Comparison of ENCODE assay signal across 19 mouse cellular contexts in the genomic region with DNA sequence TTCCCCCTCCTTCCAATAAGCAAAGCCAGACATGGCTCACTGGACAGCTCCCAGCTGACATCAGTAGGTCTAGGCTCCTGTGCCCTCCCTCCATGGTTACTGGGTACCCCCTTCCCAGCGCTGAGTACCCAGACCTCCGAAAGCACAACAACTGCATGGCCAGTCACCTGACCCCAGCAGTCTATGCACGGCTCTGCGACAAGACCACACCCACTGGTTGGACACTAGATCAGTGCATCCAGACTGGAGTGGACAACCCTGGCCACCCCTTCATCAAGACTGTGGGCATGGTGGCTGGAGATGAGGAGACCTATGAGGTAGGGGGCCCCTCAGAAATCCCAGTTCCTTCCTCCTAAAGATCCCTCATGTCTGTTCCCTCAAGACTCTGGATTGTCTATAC. TPM values are rescaled to one million over a fixed set of nuclear protein-coding genes. Genes with fewer than 3 reads are reported as not detected.
DNase-seq lines count a peak whose midpoint lies in the region; ATAC-seq and TF ChIP-seq lines count a peak whose summit lies in the region.
"Had no signal": no experiment of that assay in that cellular context is flagged by ENCODE, and none has a peak within 500 bp of the region (broad histone marks: within the 10 kb centered on the region; RNA-seq: fewer than 3 reads in every experiment).

No protein-coding gene starts in this region.

- 46% methylated on average over 4 of the region's 4 CpGs for WGBS in forebrain, postnatal 0 days
- 41% methylated on average over 4 of the region's 4 CpGs for WGBS in forebrain, embryonic 13.5 days
- WGBS in hindbrain, embryonic 15.5 days: 55% methylated on average over 4 of the region's 4 CpGs
- 51% methylated on average over 4 of the region's 4 CpGs for WGBS in neural tube, embryonic 14.5 days

- H3K27me3 ChIP-seq in forebrain, postnatal 0 days (ENCODE audit: insufficient read depth, low read length): 0 out of 2 replicates have a peak, but pooled peaks cover 13% of the 10 kb centered on the region
- H3K27me3 ChIP-seq in forebrain, embryonic 13.5 days: peaks cover 39% of the 10 kb centered on the region
- no peaks in the 10 kb centered on the region for H3K27me3 ChIP-seq in hindbrain, embryonic 15.5 days
- H3K27me3 ChIP-seq in neural tube, embryonic 14.5 days (ENCODE audit: control insufficient read depth, insufficient read depth, low read length): peaks cover 6% of the 10 kb centered on the region

- H3K4me2 ChIP-seq in forebrain, postnatal 0 days (ENCODE audit: low read depth): peak overlapping the region; percentile 68
- H3K4me2 ChIP-seq in forebrain, embryonic 13.5 days: no peak overlapping the region
- peak overlapping the region; percentile 61 for H3K4me2 ChIP-seq in hindbrain, embryonic 15.5 days
- H3K4me2 ChIP-seq in neural tube, embryonic 14.5 days (ENCODE audit: low read depth, low read length): peak overlapping the region; percentile 54

- H3K4me1 ChIP-seq in forebrain, postnatal 0 days (ENCODE audit: insufficient read depth): no peaks in the 10 kb centered on the region
- peaks cover 9% of the 10 kb centered on the region for H3K4me1 ChIP-seq in forebrain, embryonic 13.5 days
- H3K4me1 ChIP-seq in hindbrain, embryonic 15.5 days (replicated peaks): peaks cover 20% of the 10 kb centered on the region
- H3K4me1 ChIP-seq in neural tube, embryonic 14.5 days (ENCODE audit: control insufficient read depth, insufficient read depth, low read length): 0 out of 2 replicates have a peak, but pooled peaks cover 6% of the 10 kb centered on the region

- H3K9ac ChIP-seq in forebrain, postnatal 0 days: no peak overlapping the region
- H3K9ac ChIP-seq in forebrain, embryonic 13.5 days: no peak overlapping the region
- H3K9ac ChIP-seq in hindbrain, embryonic 15.5 days: no peak overlapping the region
- H3K9ac ChIP-seq in neural tube, embryonic 14.5 days (replicated peaks; ENCODE audit: low read depth, low read length): no peak overlapping the region
- H3K9ac ChIP-seq: lung, embryonic 14.5 days; stomach, embryonic 15.5 days had no signal

- no peaks in the 10 kb centered on the region for H3K9me3 ChIP-seq in forebrain, postnatal 0 days (ENCODE audit: low read length)
- H3K9me3 ChIP-seq in forebrain, embryonic 13.5 days (replicated peaks): no peaks in the 10 kb centered on the region
- no peaks in the 10 kb centered on the region for H3K9me3 ChIP-seq in hindbrain, embryonic 15.5 days
- H3K9me3 ChIP-seq in neural tube, embryonic 14.5 days (ENCODE audit: control insufficient read depth, low read length): no peaks in the 10 kb centered on the region
- H3K9me3 ChIP-seq: heart, embryonic 10.5 days; stomach, embryonic 15.5 days had no signal

- no peak overlapping the region for H3K27ac ChIP-seq in forebrain, postnatal 0 days (ENCODE audit: low read depth, low read length)
- H3K27ac ChIP-seq in forebrain, embryonic 13.5 days: no peak overlapping the region
- H3K27ac ChIP-seq in hindbrain, embryonic 15.5 days (replicated peaks): no peak overlapping the region
- no peak overlapping the region for H3K27ac ChIP-seq in neural tube, embryonic 14.5 days (ENCODE audit: low read depth, low read length)
- H3K27ac ChIP-seq: heart, embryonic 10.5 days; kidney, postnatal 0 days; stomach, embryonic 15.5 days had no signal

- ATAC-seq in forebrain, postnatal 0 days: no peak
- ATAC-seq in forebrain, embryonic 13.5 days: no peak
- ATAC-seq in hindbrain, embryonic 15.5 days (ENCODE audit: low FRiP score, low read depth): no peak
- ATAC-seq in neural tube, embryonic 14.5 days (ENCODE audit: low read depth): no peak
- ATAC-seq: activated CD4-positive, CD25-positive, alpha-beta regulatory T cell, adult 4 months had no signal

- DNase-seq in forebrain, postnatal 0 days: no peak
- peak; percentile 56 for DNase-seq in cerebellum, adult 9-10 months
- DNase-seq in gastrocnemius, postnatal 10 days: no peak
- DNase-seq in adrenal gland, adult 2 months: no peak
- DNase-seq in layer of hippocampus, adult 8-10 months (ENCODE audit: low spot score in 2 of 2): no peak
- DNase-seq: heart, postnatal 4 days; liver; lung, embryonic 14.5 days; right cerebral cortex, postnatal 25 days; thymus, postnatal 36 days had no signal

- TF ChIP-seq CTCF in forebrain, postnatal 0 days (IDR thresholded peaks at IDR 0.05; ENCODE audit: low read depth): no peak

- peak overlapping the region; percentile 55 for H3K4me3 ChIP-seq in forebrain, postnatal 0 days (ENCODE audit: low read depth, low read length)
- H3K4me3 ChIP-seq in forebrain, embryonic 13.5 days: no peak overlapping the region
- peak overlapping the region; percentile 47 for H3K4me3 ChIP-seq in hindbrain, embryonic 15.5 days
- H3K4me3 ChIP-seq in neural tube, embryonic 14.5 days (ENCODE audit: low read depth, low read length): peak overlapping the region; percentile 43; the same call in 1 of the 2 replicates

- no peaks in the 10 kb centered on the region for H3K36me3 ChIP-seq in forebrain, postnatal 0 days (ENCODE audit: insufficient read depth)
- no peaks in the 10 kb centered on the region for H3K36me3 ChIP-seq in forebrain, embryonic 13.5 days (ENCODE audit: poor library complexity, severe bottlenecking)
- H3K36me3 ChIP-seq in hindbrain, embryonic 15.5 days: peaks cover 7% of the 10 kb centered on the region; the same call in 1 of the 2 replicates
- no peaks in the 10 kb centered on the region for H3K36me3 ChIP-seq in neural tube, embryonic 14.5 days (ENCODE audit: control insufficient read depth, insufficient read depth, low read length)
- H3K36me3 ChIP-seq: heart, embryonic 10.5 days; stomach, embryonic 15.5 days had no signal

RNA-seq across cellular contexts. Expression of a gene that starts 1.9 kb away (rescaled TPM):
- 73.2 and 77.4 TPM in 2 replicates for total RNA-seq in forebrain, postnatal 0 days (2014; rRNA removed)
- polyA plus RNA-seq in forebrain, postnatal 0 days (2015; fragmentation: Nextera tagmentation; extraction: Ambion mirVana): 69.3 and 80.6 TPM in 2 replicates
- 11.3 and 11.9 TPM in 2 replicates for polyA plus RNA-seq in forebrain, embryonic 13.5 days (2015; fragmentation: Nextera tagmentation; extraction: Ambion mirVana)
- 99.5 and 107 TPM in 2 replicates for polyA plus RNA-seq in hindbrain, embryonic 15.5 days (2015; fragmentation: Nextera tagmentation; extraction: Ambion mirVana)
- 83.5 and 108 TPM in 2 replicates for polyA plus RNA-seq in neural tube, embryonic 14.5 days (2014; fragmentation: Nextera tagmentation; extraction: Ambion mirVana)
- under 1 TPM; 0.47 to 0.72 TPM for total RNA-seq in gastrocnemius, postnatal 10 days (2021)
- total RNA-seq in adrenal gland, adult 2 months (2021): 10 to 100 TPM in 1 of 2 experiments, 1 to 10 TPM in 1; 6.9 to 14.2 TPM
- 9.2 and 11.5 TPM in 2 replicates for polyA plus RNA-seq in adrenal gland, adult 2 months (2012; rRNA removed)
- total RNA-seq in layer of hippocampus, adult 8-10 months (2022): 100 to 1,000 TPM; 386 to 462 (median 428) TPM
- total RNA-seq: megakaryocyte progenitor cell, adult 5-6 weeks had no signal

RNA-seq across cellular contexts. Expression of a gene that starts 4.3 kb away (rescaled TPM):
- 11.1 and 12.4 TPM in 2 replicates for total RNA-seq in forebrain, postnatal 0 days (2014; rRNA removed)
- polyA plus RNA-seq in forebrain, postnatal 0 days (2015; fragmentation: Nextera tagmentation; extraction: Ambion mirVana): 10.9 and 13.6 TPM in 2 replicates
- polyA plus RNA-seq in forebrain, embryonic 13.5 days (2015; fragmentation: Nextera tagmentation; extraction: Ambion mirVana): 14.0 and 15.5 TPM in 2 replicates
- 19.8 and 21.3 TPM in 2 replicates for polyA plus RNA-seq in hindbrain, embryonic 15.5 days (2015; fragmentation: Nextera tagmentation; extraction: Ambion mirVana)
- polyA plus RNA-seq in neural tube, embryonic 14.5 days (2014; fragmentation: Nextera tagmentation; extraction: Ambion mirVana): 20.3 and 23.5 TPM in 2 replicates
- total RNA-seq in gastrocnemius, postnatal 10 days (2021): 10 to 100 TPM; 24.4 to 24.8 TPM
- 10 to 100 TPM; 51.4 to 56.9 TPM for total RNA-seq in adrenal gland, adult 2 months (2021)
- polyA plus RNA-seq in adrenal gland, adult 2 months (2012; rRNA removed): 36.7 and 41.0 TPM in 2 replicates
- 100 to 1,000 TPM; 100 to 132 (median 118) TPM for total RNA-seq in layer of hippocampus, adult 8-10 months (2022)

RNA-seq across cellular contexts. Expression of a gene that starts 27.5 kb away (rescaled TPM):
- not detected in 2 replicates for total RNA-seq in forebrain, postnatal 0 days (2014; rRNA removed)
- polyA plus RNA-seq in forebrain, postnatal 0 days (2015; fragmentation: Nextera tagmentation; extraction: Ambion mirVana): not detected in 2 replicates
- polyA plus RNA-seq in forebrain, embryonic 13.5 days (2015; fragmentation: Nextera tagmentation; extraction: Ambion mirVana): not detected in 2 replicates
- 0.04 and 0.17 TPM in 2 replicates for polyA plus RNA-seq in hindbrain, embryonic 15.5 days (2015; fragmentation: Nextera tagmentation; extraction: Ambion mirVana)
- not detected in 2 replicates for polyA plus RNA-seq in neural tube, embryonic 14.5 days (2014; fragmentation: Nextera tagmentation; extraction: Ambion mirVana)
- not detected for total RNA-seq in gastrocnemius, postnatal 10 days (2021)
- total RNA-seq in adrenal gland, adult 2 months (2021): under 1 TPM in 1 of 2 experiments, not detected in 1; 0.31 TPM
- 0.07 and 0.16 TPM in 2 replicates for polyA plus RNA-seq in adrenal gland, adult 2 months (2012; rRNA removed)
- total RNA-seq in layer of hippocampus, adult 8-10 months (2022): 1 to 10 TPM in 1 of 4 experiments, under 1 TPM in 3; 0.56 to 1.0 (median 0.75) TPM
- total RNA-seq: gastrocnemius, adult 8-10 months; heart, postnatal 4 days; megakaryocyte progenitor cell, adult 5-6 weeks had no signal
- polyA plus RNA-seq: heart, embryonic 10.5 days; kidney, postnatal 0 days; stomach, embryonic 15.5 days had no signal

RNA-seq across cellular contexts. Expression of a gene that starts 54.1 kb away (rescaled TPM):
- total RNA-seq in forebrain, postnatal 0 days (2014; rRNA removed): 63.4 and 69.9 TPM in 2 replicates
- polyA plus RNA-seq in forebrain, postnatal 0 days (2015; fragmentation: Nextera tagmentation; extraction: Ambion mirVana): 215 and 267 TPM in 2 replicates
- polyA plus RNA-seq in forebrain, embryonic 13.5 days (2015; fragmentation: Nextera tagmentation; extraction: Ambion mirVana): 320 and 349 TPM in 2 replicates
- 377 and 390 TPM in 2 replicates for polyA plus RNA-seq in hindbrain, embryonic 15.5 days (2015; fragmentation: Nextera tagmentation; extraction: Ambion mirVana)
- 219 and 309 TPM in 2 replicates for polyA plus RNA-seq in neural tube, embryonic 14.5 days (2014; fragmentation: Nextera tagmentation; extraction: Ambion mirVana)
- 100 to 1,000 TPM; 106 to 133 TPM for total RNA-seq in gastrocnemius, postnatal 10 days (2021)
- 100 to 1,000 TPM; 385 to 421 TPM for total RNA-seq in adrenal gland, adult 2 months (2021)
- 1,644 and 2,044 TPM in 2 replicates for polyA plus RNA-seq in adrenal gland, adult 2 months (2012; rRNA removed)
- total RNA-seq in layer of hippocampus, adult 8-10 months (2022): 100 to 1,000 TPM; 168 to 236 (median 196) TPM

RNA-seq across cellular contexts. Expression of a gene that starts 54.1 kb away (rescaled TPM):
- 4.9 and 7.2 TPM in 2 replicates for total RNA-seq in forebrain, postnatal 0 days (2014; rRNA removed)
- polyA plus RNA-seq in forebrain, postnatal 0 days (2015; fragmentation: Nextera tagmentation; extraction: Ambion mirVana): 2.4 and 3.3 TPM in 2 replicates
- polyA plus RNA-seq in forebrain, embryonic 13.5 days (2015; fragmentation: Nextera tagmentation; extraction: Ambion mirVana): 3.8 and 5.1 TPM in 2 replicates
- 5.3 and 6.2 TPM in 2 replicates for polyA plus RNA-seq in hindbrain, embryonic 15.5 days (2015; fragmentation: Nextera tagmentation; extraction: Ambion mirVana)
- 4.8 and 7.8 TPM in 2 replicates for polyA plus RNA-seq in neural tube, embryonic 14.5 days (2014; fragmentation: Nextera tagmentation; extraction: Ambion mirVana)
- total RNA-seq in gastrocnemius, postnatal 10 days (2021): 1 to 10 TPM; 1.7 to 2.0 TPM
- total RNA-seq in adrenal gland, adult 2 months (2021): 1 to 10 TPM; 1.5 to 2.4 TPM
- polyA plus RNA-seq in adrenal gland, adult 2 months (2012; rRNA removed): 0.65 and 0.95 TPM in 2 replicates
- total RNA-seq in layer of hippocampus, adult 8-10 months (2022): 1 to 10 TPM; 4.5 to 6.9 (median 5.3) TPM
